Mouse (Mus musculus) forebrain, embryonic 12.5 days (tissue): Measurements from ENCODE around the gene H2-DMb2. TPM values are rescaled to one million over a fixed set of nuclear protein-coding genes. Genes with fewer than 3 reads are reported as not detected.
A peak's percentile ranks its signal among the peaks of the same experiment; 100 is the strongest.

Source experiments
- ATAC-seq: fragments of 200-750 bp; cut with Nextera tagmentation; 2 replicates; pipeline ENCODE4 v1.8.0; 2017; ENCODE audit warnings: moderate TSS enrichment; ENCODE audit not compliant: low FRiP score
- H3K27ac ChIP-seq: fragments of 300-500 bp; sonication (generic); 2 replicates; pipeline ENCODE4 v1.5.1; 2016; ENCODE audit warnings: mild to moderate bottlenecking
- H3K27me3 ChIP-seq: fragments of 300-500 bp; sonication (generic); 2 replicates; pipeline ENCODE4 v1.6.1; 2016; ENCODE audit warnings: mild to moderate bottlenecking
- H3K36me3 ChIP-seq: fragments of 300-500 bp; sonication (generic); replicated peaks from 2 replicates; pipeline ENCODE4 v1.6.1; 2016; ENCODE audit warnings: mild to moderate bottlenecking
- H3K4me1 ChIP-seq: fragments of 300-500 bp; sonication (generic); 2 replicates; pipeline ENCODE4 v1.6.1; 2016
- H3K4me2 ChIP-seq: fragments of 300-500 bp; sonication (generic); 2 replicates; pipeline ENCODE4 v1.6.1; 2016; ENCODE audit warnings: mild to moderate bottlenecking, moderate library complexity
- H3K4me3 ChIP-seq: fragments of 300-500 bp; sonication (generic); replicated peaks from 2 replicates; pipeline ENCODE4 v1.5.1; 2016; ENCODE audit warnings: mild to moderate bottlenecking
- H3K9ac ChIP-seq: fragments of 300-500 bp; sonication (generic); 2 replicates; pipeline ENCODE4 v1.6.1; 2016; ENCODE audit warnings: mild to moderate bottlenecking
- H3K9me3 ChIP-seq: fragments of 300-500 bp; sonication (generic); 2 replicates; pipeline ENCODE4 v1.6.1; 2016
- WGBS: fragments of 180-500 bp; shearing (Covaris S2); methylation state at CpG from one replicate; pipeline ENCODE4 v1.1.7; 2016; 5-methylcytosine and 5-hydroxymethylcytosine counted together
- polyA plus RNA-seq: library from polyadenylated mRNA; unstranded; fragments of >200 nt; fragmentation: Nextera tagmentation; extraction: Ambion mirVana; gene quantifications from 2 replicates; pipeline ENCODE4 v1.2.1, GENCODE M21; 2016

Gene H2-DMb2
- polyA plus RNA-seq, 1 experiment from 2014 or later: not detected

DNA sequence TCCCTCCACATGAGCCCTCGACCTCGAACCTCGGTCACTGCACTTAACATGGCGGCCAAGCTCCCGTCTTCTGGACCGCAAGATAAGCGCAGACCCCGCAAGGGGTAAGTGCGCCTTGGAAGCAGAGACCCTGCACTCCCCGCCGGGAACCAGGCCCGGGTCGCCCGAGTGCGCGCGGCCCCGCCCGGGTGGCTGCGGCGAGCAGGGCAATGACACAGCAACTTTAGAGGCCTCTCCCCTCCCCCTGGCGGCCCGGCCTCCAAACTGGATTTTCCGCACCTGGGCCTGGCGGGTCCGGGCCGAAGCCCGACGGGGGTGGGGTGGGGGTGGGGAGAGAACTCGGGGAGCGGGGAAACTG lies 22.3 kb upstream of the H2-DMb2 start:
- Histone ChIP-seq H3K27me3 (no peaks in the 10 kb centered on the region), H3K4me2 (peak overlapping the region; percentile 99), H3K4me1 (peaks cover 28% of the 10 kb centered on the region), H3K4me3 (peak overlapping the region; percentile 99), H3K9ac (peak overlapping the region; percentile 93), H3K27ac (peak overlapping the region; percentile 100), H3K36me3 (peaks cover 27% of the 10 kb centered on the region), H3K9me3 (no peaks in the 10 kb centered on the region)
- ATAC-seq: 0 out of 2 replicates have a peak, but pooled peaks have one; percentile 9
- WGBS: under 1% methylated on average over 26 of the region's 31 CpGs

DNA sequence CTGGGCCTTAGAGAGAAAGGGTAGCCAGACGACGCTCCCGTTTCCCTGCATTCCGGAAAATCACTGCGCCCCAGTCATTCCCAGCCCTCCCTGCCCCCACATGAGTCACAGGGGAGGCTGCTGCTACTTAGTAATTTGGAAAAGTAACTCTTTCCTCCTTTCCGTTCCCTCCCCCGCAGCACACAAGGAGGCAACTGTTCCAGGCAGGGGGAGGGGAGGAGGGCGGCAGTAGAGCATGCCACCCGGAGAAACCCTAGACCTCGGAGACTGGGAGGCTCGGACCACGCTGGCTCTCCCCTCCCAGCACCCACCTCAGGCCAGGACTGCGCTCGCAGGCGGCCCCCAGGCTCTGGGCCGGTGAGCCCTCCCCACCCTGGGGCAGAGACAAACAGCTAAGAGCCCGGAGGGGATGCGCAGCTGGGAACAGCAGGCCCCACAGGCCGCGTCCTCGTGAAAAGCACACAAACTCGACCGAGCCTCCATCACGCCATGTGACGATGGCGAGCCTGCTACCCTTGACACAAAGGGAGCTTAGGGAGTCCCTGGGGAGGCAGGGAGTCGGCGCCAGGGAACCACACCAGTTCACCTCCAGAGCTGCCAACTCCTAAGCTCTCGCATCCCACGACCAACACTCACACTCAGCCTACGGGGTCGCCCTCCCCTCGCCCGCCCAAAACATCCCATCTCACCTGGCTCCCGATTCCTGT lies 21.8 kb upstream of the H2-DMb2 start:
- ATAC-seq: peak; percentile 22
- Histone ChIP-seq H3K4me3 (peak overlapping the region; percentile 99), H3K27me3 (no peaks in the 10 kb centered on the region), H3K9ac (peak overlapping the region; percentile 93), H3K27ac (peak overlapping the region; percentile 100), H3K4me1 (peaks cover 24% of the 10 kb centered on the region), H3K9me3 (no peaks in the 10 kb centered on the region), H3K36me3 (peaks cover 24% of the 10 kb centered on the region), H3K4me2 (peak overlapping the region; percentile 99)
- 0% methylated on average over 33 of the region's 35 CpGs for WGBS

DNA sequence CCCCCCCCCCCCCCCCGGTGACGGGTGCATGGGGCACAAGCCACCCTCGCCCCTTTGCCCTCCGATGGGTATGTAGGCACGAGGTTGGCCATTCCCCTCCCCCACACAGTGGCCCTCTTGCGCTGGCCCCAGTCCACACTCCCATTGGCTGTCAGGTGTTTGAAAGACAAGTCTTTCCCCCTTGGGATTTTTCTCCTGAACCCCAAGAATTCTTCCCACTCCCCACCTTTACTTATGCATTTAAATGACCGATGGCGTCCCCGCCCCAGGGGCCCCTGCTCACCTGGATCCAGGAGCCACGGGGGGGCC lies 21.3 kb upstream of the H2-DMb2 start:
- H3K4me1 ChIP-seq: peaks cover 19% of the 10 kb centered on the region
- H3K27ac ChIP-seq: peak overlapping the region; percentile 100
- WGBS: 8% methylated on average over 7 of the region's 10 CpGs
- H3K27me3 ChIP-seq: peaks cover under 1% of the 10 kb centered on the region; the same call in 1 of the 2 replicates
- peak; percentile 15; the same call in 1 of the 2 replicates for ATAC-seq
- H3K36me3 ChIP-seq: peaks cover 19% of the 10 kb centered on the region
- H3K4me2 ChIP-seq: peak overlapping the region; percentile 99
- H3K4me3 ChIP-seq: peak overlapping the region; percentile 99
- peak overlapping the region; percentile 93 for H3K9ac ChIP-seq
- H3K9me3 ChIP-seq: no peaks in the 10 kb centered on the region

DNA sequence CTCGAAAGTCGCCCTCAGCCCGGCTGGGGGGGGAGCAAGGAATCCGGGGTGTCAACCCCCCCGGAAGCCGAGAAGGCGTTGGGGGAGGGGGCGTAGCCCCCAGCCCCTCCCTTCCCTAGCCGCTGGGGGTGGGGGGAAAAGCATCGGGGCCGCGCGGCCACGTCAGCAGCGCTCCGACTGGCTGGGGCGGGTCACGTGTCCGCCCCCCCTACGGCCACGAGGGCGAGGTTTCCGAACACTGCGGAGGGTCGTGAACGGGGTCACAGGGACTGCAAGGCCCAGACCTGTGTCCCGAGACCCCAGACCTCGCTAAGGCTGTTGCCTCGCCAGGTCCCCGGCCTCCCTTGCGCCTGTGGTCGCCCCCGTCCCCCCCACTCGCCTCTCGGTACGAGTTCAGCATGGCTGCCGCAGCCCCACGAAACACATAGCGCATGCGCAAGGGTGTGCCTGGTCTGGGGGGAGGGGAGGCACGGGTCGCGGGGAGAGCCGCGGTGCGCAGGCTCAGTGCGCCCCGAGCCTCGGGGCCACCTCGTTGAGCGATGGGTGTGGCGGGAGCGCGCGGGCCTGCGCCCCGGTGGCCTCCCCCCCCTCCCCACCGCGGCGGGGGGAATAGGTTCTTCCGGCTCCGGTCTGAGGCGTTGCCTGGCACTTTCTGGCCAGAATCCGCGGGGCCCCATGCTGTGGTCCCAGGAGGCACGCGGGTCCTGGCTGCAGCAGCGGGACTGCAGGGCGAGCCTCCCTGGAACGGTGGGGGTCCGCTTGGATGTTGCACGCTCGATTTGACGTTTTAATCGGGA lies 20.7 kb upstream of the H2-DMb2 start, which contains the start of gene Brd2:
Gene Brd2 (minus strand): TSS at position 447 of the 797 bp plus-strand sequence.
- peak within 1 kb of the TSS; percentile 93 for H3K9ac ChIP-seq
- ATAC-seq: peak; percentile 59
- peak within 1 kb of the TSS; percentile 99 for H3K4me2 ChIP-seq
- H3K36me3 ChIP-seq: peaks cover 14% of the 10 kb centered on the region
- H3K9me3 ChIP-seq: no peaks in the 10 kb centered on the region
- peaks cover 6% of the 10 kb centered on the region; the same call in 1 of the 2 replicates for H3K27me3 ChIP-seq
- under 1% methylated on average over 73 of the region's 75 CpGs for WGBS
- peaks cover 19% of the 10 kb centered on the region for H3K4me1 ChIP-seq
- peak within 1 kb of the TSS; percentile 99 for H3K4me3 ChIP-seq
- H3K27ac ChIP-seq: peak within 1 kb of the TSS; percentile 100

DNA sequence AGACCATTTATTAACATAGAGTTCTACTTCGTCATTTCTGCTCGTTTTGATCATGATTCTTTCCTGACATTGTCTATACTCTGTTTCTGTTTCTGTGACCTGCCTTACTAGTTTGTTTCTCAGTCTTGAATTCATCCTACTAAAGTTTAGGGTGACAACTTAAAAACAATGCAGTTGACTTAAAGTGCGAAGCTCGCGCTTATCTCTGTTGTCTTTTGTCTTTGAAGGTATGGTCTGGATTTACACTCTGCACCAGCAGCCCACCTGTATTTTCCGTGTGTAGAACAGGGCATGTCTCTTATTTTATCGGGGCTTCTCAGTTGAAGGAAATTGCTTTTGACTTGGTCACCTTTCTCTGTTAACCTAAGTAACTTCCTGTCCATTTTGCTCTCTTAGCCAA lies 20.0 kb upstream of the H2-DMb2 start:
- Histone ChIP-seq H3K36me3 (peaks cover 7% of the 10 kb centered on the region), H3K4me3 (peak overlapping the region; percentile 99), H3K4me2 (peak overlapping the region; percentile 99), H3K27me3 (peaks cover 12% of the 10 kb centered on the region; the same call in 1 of the 2 replicates), H3K4me1 (peaks cover 22% of the 10 kb centered on the region), H3K9me3 (no peaks in the 10 kb centered on the region), H3K27ac (peak overlapping the region; percentile 100), H3K9ac (peak overlapping the region; percentile 93)
- WGBS: 2% methylated on average over 7 of the region's 7 CpGs
- no peak for ATAC-seq

DNA sequence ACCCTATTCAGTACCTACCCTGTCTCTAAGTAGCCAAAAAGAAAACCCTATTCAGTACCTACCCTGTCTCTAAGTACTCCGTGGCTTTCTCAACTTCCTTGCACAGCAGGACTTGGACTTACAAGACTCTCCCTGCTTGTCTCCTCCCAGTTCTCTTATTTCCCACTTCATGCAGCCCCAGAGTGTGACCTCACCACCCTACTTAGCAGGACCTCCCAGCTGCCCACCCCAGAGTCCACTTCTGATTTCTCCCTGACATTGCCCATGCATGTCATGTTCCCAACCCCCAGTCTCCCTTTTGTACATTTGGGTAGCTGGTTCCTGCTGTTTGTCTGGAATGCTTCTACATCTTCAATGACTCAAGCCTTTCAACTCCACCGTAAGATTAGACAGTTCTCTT lies 19.6 kb upstream of the H2-DMb2 start:
- peak overlapping the region; percentile 100 for H3K27ac ChIP-seq
- peaks cover 26% of the 10 kb centered on the region for H3K4me1 ChIP-seq
- peak overlapping the region; percentile 99 for H3K4me3 ChIP-seq
- H3K4me2 ChIP-seq: peak overlapping the region; percentile 99
- peak overlapping the region; percentile 93 for H3K9ac ChIP-seq
- peaks cover 16% of the 10 kb centered on the region; the same call in 1 of the 2 replicates for H3K27me3 ChIP-seq
- H3K9me3 ChIP-seq: no peaks in the 10 kb centered on the region
- WGBS: 8% methylated on average over 2 of the region's 2 CpGs
- ATAC-seq: no peak
- peaks cover 3% of the 10 kb centered on the region for H3K36me3 ChIP-seq

DNA sequence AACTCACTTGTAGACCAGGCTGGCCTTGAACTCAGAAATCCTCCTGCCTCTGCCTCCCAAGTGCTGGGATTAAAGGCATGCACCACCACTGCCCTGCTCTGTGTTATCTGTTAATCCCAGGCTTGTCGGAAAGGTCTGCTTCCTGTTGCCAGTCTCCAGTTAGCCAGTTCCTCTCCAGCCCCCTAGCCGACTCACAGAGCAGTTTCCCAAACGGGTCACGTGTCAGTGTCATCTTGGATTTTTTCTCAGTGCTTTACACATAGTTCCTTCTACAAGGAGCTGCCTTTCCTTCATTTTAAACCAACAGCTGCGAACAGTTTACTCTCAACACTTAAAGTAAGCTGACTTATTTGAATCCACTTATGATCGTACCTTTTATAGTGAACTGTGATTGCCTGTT lies 18.5 kb upstream of the H2-DMb2 start:
- no peak overlapping the region for H3K9ac ChIP-seq
- H3K4me3 ChIP-seq: no peak overlapping the region
- ATAC-seq: no peak
- H3K27me3 ChIP-seq: peaks cover 26% of the 10 kb centered on the region
- H3K27ac ChIP-seq: no peak overlapping the region
- H3K4me1 ChIP-seq: peaks cover 34% of the 10 kb centered on the region
- no peak overlapping the region for H3K4me2 ChIP-seq
- H3K36me3 ChIP-seq: no peaks in the 10 kb centered on the region
- no peaks in the 10 kb centered on the region for H3K9me3 ChIP-seq
- WGBS: 92% methylated on average over 6 of the region's 6 CpGs

DNA sequence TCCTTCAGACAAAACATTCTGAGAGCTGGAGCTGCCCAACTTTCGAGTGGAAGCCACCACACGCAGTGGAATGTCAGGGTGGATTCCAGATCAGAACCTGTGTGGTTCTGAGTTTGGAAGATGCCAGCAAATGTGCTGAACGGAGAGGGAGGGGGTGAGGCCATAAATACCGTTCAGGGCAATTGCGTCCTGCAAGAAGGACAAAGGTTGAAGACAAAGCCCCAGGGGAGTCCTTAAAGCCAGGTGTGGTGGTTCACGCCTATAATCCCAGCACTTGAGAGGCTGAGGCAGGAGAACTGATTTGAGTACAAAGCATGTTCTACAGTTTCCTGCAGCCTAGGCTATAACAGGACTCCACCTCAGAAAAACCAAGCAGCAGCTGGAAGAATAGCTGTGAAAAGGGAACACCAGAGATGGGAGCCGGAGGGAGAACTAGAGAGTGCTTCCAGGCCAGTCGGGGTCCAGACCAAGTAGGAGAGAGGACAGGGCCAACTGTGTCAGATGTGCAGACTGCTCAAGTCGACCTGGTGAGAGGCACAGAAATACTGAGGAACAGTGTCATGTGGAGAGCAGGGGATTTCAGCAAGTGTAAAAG lies 16.2 kb upstream of the H2-DMb2 start:
- peaks cover 33% of the 10 kb centered on the region for H3K27me3 ChIP-seq
- H3K4me3 ChIP-seq: no peak overlapping the region
- WGBS: 67% methylated on average over 9 of the region's 9 CpGs
- no peak overlapping the region for H3K27ac ChIP-seq
- peaks cover 34% of the 10 kb centered on the region for H3K4me1 ChIP-seq
- H3K36me3 ChIP-seq: no peaks in the 10 kb centered on the region
- H3K9ac ChIP-seq: no peak overlapping the region
- H3K9me3 ChIP-seq: no peaks in the 10 kb centered on the region
- no peak overlapping the region for H3K4me2 ChIP-seq
- no peak for ATAC-seq

DNA sequence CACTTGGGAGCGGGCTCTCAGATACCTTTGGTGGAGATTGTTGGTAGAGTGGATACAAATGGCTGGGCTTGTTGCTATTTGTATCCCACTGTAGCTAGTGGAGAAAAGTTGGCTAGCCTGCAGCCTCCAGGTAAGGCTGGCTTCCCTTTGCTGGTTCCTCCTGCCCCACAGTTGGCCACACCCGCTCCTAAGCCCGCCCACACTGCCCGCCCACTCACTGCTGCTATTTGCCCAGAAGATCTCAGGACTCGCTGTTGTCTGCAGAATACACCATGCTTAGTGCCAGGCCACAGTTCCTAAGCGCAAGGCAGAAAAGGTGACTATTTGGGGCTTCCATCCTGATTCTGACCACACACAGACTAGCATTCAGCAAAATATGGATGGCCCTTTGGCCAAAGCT lies 15.6 kb upstream of the H2-DMb2 start:
- no peak overlapping the region for H3K9ac ChIP-seq
- H3K4me1 ChIP-seq: peaks cover 34% of the 10 kb centered on the region
- 27% methylated on average over 6 of the region's 6 CpGs for WGBS
- H3K4me3 ChIP-seq: no peak overlapping the region
- peaks cover 33% of the 10 kb centered on the region for H3K27me3 ChIP-seq
- ATAC-seq: no peak
- no peak overlapping the region for H3K27ac ChIP-seq
- no peaks in the 10 kb centered on the region for H3K9me3 ChIP-seq
- no peak overlapping the region for H3K4me2 ChIP-seq
- H3K36me3 ChIP-seq: no peaks in the 10 kb centered on the region

DNA sequence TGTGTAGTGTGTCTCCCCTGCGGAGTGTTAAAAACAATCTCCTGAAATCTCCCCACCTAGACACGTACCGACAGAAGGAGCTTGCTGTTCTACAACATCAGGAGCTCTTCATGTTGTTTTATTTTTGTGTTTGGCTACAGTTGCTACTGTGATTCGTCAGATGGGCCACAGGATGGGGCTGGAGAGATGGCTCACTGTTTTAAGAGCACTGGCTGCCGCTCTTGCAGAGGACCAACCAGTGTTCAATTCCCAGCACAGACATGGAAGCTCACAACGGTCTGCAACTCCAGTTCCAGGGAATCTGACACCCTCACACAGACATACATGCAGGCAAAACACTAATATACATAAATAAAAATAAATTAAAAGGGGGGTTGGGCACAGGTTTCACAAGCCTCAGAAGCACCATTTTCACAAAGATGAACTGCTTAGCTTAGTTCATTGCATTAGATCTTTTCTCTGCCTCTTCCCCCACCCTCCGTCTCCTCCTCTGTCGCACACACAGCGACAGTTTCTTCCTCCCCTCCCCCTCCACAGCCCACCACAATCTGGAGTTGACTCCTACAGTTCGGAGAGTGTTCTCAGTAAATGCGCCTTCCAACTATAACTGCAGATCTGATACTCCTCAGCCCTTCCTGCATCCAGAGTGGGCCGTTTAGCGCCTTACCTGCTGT lies 14.7 kb upstream of the H2-DMb2 start:
- WGBS: 23% methylated on average over 13 of the region's 13 CpGs
- H3K9me3 ChIP-seq: no peaks in the 10 kb centered on the region
- H3K27me3 ChIP-seq: peaks cover 33% of the 10 kb centered on the region
- peak overlapping the region; percentile 32 for H3K4me2 ChIP-seq
- no peaks in the 10 kb centered on the region for H3K36me3 ChIP-seq
- no peak for ATAC-seq
- H3K27ac ChIP-seq: no peak overlapping the region
- no peak overlapping the region; the same call in 1 of the 2 replicates for H3K4me3 ChIP-seq
- H3K4me1 ChIP-seq: peaks cover 31% of the 10 kb centered on the region
- no peak overlapping the region; the same call in 1 of the 2 replicates for H3K9ac ChIP-seq

DNA sequence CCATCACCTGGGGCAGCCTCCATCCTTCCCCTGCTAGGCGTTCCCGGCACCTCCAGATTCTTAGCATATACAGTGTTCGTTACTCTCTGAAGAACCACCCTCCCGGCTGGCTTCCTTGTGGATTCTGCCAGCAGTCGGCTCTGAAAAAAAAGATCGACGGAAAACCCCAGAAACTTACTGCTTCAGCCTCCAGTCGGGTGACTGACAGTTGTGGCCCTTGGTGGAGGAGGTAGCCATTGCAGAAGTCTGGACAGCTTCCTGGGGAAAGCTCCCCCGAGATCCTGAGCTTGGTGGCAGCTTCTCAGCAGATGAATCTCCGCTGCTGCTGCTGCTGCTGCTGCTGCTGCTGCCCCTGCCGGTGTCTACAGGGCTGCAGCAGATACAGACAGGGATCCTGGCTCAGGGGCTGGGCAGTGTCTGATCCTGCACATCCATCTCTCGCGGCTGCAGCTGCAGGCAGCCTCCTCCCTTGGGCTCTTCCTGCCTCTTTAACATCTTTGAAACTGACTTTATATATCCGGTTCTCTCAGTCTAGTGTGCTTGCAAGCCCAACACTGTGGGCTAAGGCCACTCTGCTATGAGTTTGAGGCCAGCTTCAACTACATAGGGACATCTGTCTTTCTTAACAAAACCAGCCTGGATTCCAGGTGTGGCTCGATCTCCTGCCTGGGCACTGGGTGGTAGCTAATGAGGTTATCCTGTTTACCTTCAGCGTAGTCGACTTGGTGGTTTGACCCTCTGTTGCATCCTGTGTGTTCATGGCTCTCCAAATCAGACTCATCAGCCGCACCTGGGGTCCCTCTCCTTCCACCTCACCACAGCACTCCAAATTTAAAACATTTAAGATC lies 13.9 kb upstream of the H2-DMb2 start:
- no peak overlapping the region; the same call in 1 of the 2 replicates for H3K4me3 ChIP-seq
- no peak overlapping the region; the same call in 1 of the 2 replicates for H3K9ac ChIP-seq
- no peak overlapping the region for H3K27ac ChIP-seq
- no peaks in the 10 kb centered on the region for H3K9me3 ChIP-seq
- peaks cover 23% of the 10 kb centered on the region for H3K4me1 ChIP-seq
- peaks cover 33% of the 10 kb centered on the region for H3K27me3 ChIP-seq
- ATAC-seq: no peak
- no peaks in the 10 kb centered on the region for H3K36me3 ChIP-seq
- H3K4me2 ChIP-seq: peak overlapping the region; percentile 32
- 27% methylated on average over 18 of the region's 18 CpGs for WGBS
